Mouse (Mus musculus) adrenal gland, postnatal 14 days (tissue): ENCODE data around the gene Ifngr2. TPM values are rescaled to one million over a fixed set of nuclear protein-coding genes. Genes with fewer than 3 reads are reported as not detected.
"Not testable (repeated sequence)": the region's sequence is repeated elsewhere in the genome, so short reads cannot be mapped to it uniquely, and the experiment has no call there.

ENCODE experiments used
- DNase-seq: peaks from one replicate; pipeline ENCODE4 v3.0.0; 2021; ENCODE audit warnings: mixed read lengths
- long read RNA-seq, 2 experiments: library from polyadenylated mRNA; stranded (forward); transcript quantifications; one replicate each; pipeline ENCODE4 v2.0.0; 2021
- total RNA-seq: library from RNA; stranded (reverse); gene quantifications from 2 replicates; pipeline ENCODE4 v1.2.3, GENCODE M21; 2021

The Ifngr2 gene
- 27.7 and 30.8 TPM in 2 replicates for total RNA-seq
- long read RNA-seq, experiment 1, transcript Ifngr2-201 (7 exons, 3,708 nt), result major isoform, 91 of 101 reads
- long read RNA-seq, experiment 1, partial matches to known transcripts, result 5 of 101 reads
- long read RNA-seq, experiment 1, other reads (novel, unspliced or antisense), result 5 of 101 reads
- long read RNA-seq, experiment 2, transcript Ifngr2-201 (7 exons, 3,708 nt), result major isoform, 46 of 50 reads
- long read RNA-seq, experiment 2, partial matches to known transcripts, result 0 of 50 reads
- long read RNA-seq, experiment 2, other reads (novel, unspliced or antisense), result 4 of 50 reads

DNA sequence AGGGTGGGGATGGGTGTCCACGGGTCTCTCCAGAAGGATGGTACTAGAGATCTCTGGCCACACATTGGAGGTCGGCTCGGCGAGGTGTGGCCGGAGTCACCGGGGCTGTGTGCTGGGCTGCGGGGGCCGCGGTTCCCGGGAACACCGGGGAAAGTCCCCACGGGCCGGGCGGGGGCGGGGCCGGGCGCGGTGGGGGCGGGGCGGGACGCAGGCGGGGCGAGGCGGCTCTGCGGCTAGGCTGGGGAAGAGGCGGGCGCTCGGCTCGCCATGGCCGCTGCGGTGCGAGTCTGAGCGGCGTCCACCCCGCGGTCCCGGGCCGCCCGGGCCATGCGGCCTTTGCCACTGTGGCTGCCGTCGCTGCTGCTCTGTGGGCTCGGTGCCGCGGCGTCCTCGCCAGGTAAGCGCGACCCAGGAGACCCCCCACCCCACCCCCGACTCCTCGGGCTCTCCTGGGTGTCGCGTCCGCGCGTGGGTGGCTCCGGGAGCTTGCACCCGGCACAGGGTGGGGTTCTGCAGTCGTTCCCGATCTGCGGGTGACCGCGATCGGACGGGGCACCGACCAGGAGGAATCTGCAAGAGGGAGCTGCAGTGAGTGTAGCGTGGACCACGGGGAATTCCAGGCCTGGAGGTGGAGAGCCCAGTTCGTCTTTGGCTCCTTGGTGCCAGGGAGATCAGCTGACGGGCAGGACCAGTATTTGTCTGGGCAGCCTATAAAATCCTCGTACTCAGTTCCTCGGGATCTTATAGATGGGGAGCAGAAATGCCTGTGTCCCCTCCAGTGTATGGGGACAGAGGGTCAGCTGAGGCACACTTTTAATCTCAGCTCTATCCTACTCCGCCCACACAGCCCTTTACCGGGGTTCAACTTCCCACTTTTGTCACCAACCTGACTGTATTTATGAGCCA lies at the start of gene Ifngr2:
Ifngr2 (plus strand) TSS at position 237 of the 906 bp plus-strand sequence.
- DNase-seq, result peak; percentile 88

DNA sequence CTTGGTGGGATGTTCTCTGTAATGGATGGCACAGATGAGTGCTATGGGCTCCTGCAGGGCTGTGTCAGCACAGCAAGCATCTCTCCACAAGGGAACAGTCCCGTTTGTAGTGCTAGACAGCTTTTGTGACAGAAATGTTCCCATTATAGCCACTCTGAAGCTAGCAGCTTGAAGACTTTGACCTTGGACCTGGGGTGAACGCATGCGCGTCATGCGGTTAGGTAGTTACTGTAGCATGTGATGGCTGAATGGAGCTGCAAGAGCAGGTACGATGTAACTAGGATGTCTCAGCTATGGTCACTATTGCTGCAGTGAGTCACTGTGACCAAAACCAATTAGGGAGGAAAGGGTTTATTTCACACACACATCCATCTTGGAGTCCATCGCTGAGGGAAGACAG lies 48.8 kb upstream of the Ifngr2 start:
- no peak for DNase-seq

DNA sequence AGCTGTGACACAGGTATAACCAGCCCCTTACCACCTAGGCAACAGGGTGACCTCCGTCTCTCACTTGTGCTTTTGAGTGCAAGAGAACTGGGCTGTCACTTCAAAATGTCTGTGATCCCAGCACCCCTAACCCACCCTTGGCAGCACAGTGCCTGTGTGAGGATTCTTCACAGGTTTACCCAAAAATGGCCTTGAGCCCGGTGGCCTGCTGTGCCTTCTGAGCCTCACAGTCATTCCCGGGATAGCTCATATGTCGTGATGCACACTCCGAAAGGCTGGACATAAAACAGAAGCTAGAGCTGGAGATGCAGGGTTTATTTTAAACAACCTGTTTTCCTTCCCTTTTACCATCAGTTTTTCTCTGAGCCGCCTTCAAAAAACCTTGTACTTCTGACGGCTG lies 42.2 kb upstream of the Ifngr2 start:
- DNase-seq, result no peak

DNA sequence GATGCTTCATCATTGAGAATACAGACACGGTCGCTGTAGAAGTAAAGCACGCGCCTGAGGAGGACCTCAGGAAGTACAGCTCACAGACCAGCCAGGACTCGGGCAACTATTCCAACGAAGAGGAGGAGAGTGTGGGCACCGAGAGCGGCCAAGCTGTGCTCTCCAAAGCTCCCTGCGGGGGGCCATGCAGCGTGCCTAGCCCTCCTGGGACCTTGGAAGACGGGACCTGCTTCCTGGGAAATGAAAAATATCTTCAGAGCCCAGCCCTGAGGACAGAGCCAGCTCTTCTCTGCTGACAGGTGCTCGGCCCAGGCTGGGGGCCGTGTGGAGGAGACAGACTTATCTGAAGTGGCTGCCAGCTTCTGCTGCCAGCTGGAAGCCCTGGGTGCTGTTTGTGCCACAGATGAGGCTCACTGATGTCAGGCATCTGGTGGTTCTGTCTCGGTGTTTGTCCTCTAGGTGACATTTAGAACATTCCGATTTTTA lies 41.7 kb upstream of the Ifngr2 start:
- DNase-seq, result no peak

DNA sequence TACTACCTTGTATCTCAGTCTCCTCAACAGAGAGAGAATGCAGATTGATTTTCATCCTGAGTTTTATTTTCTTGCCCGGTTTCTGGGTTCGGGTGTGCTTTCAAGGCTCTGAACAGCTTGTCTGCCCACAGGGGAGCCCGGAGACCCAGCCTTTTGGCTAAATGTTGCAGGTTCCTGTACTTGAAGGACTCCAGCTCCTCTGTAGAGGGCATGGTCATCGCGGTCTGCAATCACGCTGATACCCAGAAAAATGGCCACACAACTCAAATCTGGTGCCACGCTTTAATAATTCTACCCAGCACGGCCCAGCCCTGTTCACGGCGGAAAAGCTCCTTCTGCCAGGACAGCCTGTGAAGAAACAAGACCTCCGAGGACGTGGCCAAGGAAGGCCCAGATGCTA lies 40.5 kb upstream of the Ifngr2 start:
- DNase-seq, result no peak

DNA sequence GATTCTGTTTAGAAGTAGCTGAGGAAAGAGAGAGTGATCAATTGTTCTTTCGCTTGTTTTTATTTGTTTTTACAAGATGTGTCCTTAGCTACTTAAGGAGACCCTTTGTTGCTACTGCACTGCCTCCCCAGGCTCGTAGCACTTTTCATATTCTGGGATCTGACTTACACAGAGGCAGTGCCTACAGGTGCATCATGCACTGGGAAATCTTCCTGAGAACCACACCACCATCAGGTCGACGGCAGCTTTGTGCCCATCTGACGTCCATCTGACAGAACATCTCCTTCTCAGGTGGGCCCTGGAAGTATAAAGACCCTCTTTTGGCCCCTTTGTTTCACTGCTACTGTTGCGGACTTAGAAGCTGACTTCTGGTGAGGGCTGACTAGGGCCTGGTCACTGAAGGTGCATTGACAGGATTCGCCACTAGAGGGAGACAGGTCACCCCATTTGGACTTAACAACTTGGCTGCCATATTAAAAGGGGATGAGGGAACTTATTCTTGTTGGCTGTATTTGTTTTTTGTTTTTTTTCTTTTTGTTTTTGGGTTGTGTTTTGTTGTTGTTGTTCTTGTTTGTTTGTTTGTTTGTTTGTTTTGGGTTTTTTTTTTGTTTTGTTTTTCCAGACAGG lies 34.6 kb upstream of the Ifngr2 start:
- peak; percentile 89 for DNase-seq

DNA sequence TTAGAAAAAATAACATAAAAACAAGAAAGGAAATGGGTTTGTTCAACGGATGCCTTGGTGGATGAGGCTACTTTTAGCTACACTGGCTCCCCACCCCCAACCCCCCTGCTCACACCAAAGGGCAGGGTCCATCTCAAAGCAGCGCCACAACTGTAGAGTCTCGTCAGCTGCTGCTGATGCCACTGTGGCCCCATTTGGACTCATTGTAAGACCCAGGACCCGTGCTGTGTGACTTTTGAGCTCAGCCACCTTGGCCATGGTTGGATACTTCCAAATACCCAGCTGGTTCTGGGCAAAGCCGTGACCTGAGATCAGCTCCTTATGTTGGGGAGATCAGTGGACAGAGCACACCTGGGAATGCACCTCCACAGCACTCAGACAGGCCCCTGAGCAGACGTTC lies 33.8 kb upstream of the Ifngr2 start:
- no peak for DNase-seq

DNA sequence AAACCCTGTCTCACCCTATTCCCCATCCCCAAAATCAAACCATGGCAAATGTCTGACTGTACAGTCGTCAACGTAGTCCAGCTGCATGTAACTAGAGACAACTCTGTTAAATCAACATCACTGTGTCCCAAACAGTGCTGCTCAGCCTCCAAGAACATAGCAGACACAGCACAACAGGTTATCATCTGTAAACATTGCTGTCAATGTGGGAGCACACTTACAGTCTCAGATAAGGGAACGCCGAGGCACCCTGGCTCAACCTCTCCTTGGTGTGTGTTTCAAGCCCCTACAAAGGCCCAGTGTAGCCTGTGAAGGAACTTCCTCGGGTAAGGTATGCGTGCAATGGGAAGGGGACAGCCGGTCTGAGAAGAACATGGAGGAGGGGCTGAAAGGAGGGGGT lies 29.9 kb upstream of the Ifngr2 start:
- no peak for DNase-seq

DNA sequence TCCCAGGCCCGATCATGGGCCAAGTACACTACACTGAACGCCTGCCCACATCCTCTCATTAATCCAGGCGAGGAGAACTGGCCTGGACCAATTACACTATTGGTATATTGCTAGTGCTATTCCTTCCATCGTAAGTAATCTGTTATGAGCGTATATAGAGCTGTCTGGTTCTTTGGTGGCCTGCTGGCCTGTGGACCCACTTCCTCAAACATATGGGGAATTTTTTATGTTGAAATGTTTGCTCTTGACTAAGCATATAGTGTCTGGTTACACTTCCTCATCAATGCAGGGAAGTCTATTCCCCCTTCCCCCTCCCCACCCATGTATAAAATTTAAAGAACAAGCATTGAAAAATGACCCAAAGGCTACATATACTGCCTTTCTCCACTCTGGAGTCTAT lies 24.8 kb upstream of the Ifngr2 start:
- DNase-seq, result no peak

DNA sequence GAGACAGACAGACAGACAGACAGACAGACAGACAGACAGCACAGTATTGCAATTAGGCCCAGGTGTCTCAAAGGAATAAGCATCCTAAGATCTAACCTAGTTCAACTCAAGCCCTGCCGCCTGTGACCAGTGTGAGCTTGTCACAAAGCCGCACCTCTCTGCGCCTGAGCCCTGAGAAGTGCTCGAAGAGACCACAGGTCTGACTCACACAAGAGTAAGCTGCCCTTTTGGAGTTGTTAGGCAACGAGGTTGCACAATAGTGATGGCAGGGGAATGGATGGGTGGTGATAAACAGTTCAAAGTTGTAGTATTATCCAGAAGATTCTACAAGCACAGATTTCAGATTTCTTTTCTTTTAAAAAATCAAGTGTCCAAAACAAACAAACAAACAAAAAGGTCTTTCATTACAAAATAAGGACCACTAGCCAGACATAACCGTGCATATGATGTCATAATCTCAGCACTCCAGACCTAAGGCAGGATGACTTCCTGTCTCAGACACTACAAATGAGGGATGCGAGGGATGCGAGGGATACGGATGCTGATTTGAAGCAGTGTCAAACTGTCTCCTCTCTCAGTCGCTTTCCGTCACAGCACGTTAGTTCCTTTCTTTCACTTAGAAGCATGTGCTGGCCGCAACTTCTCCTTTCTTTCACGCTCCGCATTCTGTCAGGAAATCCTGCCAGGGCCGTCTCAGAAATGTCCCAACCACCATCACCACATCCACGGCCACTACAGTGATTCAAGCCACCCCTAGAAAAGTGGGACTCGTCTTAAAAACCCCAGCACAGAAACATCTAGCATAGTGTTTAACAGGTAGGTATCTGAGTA lies 24.2 kb upstream of the Ifngr2 start:
- DNase-seq, result peak; percentile 87

DNA sequence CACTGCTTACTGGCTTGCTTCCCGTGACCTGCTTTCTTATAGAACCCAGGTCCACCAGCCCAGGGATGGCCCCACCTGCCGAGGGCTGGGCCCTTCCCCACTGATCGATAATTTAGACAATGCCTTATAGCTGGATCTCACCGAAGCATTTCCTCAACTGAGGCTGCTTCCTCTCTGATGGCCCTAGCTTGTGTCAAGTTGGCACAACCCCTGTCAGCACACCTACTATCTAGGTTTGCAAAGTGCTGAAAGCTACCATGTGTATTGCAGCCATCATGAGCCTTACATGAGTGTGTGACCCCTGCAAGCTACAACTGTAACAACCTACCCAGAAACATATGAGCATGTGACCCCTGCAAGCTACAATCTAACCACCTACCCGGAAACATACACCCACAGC lies 22.7 kb upstream of the Ifngr2 start:
- DNase-seq, result no peak

DNA sequence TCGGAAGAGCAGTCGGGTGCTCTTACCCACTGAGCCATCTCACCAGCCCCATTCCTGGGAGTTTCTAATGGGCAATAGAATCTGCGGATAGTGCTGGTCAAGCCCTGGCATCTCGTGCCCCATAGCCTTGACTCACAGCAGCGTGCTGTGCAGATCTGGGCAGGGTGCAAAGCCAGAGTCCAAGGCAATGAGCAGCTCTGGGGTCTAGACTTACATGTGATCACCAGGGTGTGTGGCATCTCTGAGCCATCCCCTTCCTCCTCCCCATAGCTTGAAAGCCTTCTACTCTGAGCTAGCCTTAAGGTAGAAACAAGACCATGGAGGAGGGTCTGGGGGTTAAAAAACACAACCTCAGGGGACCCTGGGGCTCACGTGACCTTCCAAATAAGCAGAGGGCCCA lies 20.6 kb upstream of the Ifngr2 start:
- DNase-seq, result no peak

DNA sequence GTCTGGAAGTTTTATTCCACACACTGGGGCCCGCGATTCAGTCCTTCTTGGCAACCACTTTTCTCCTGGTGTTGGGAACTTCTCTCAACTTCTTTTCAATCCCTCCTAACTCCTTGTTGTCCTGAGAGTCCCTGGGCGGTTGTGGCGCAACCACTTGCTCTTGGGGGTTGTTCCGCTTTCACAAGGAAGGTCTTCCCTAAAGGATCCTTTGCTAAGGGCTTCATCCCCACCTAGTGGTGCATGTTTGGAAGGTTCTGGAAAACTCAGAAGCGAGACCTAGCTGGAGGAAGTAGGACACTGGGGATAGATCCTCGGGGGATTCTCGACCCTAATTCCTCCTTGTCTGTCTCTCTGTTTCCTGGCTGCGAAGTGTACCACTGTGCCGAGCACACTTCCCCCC lies 19.8 kb upstream of the Ifngr2 start:
- DNase-seq, result peak; percentile 65

DNA sequence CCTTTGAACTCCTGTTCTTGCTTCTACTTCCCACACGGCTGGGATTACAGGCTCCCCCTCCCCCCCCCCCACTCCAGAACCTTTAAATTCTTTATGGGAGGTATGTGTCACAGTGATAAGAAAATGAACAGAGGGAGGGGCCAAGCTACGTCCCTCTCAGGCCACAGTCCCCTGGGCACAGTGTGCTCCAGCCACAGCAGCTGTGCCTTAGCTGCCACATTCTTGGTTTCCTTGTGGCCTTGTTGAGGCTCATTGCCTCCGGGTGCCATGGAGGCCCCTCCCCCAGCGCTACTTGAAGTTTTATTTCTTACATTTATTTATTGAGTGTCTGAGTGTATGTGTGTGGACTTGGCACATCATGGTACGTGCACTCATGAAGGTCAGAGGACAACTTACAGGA lies 19.4 kb upstream of the Ifngr2 start:
- DNase-seq, result peak; percentile 32

DNA sequence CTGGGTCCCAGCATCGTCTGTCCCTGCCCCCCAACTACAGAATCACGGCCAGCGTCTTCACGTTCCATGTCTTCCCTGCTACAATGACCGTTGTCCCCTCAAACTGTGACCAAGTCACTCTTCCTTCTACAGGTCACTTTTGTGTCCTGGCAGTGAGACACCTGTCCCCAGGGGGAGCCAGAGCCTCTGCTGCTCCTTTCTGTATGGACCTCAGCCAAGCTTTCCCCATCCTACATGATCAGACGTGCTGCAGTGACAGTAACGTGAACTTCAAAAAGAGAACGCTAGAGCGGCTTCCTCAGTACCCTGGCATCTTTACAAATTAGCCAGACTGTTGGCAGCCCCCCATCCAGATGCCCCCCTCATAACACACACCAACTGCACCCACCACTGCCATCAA lies 18.3 kb upstream of the Ifngr2 start:
- DNase-seq, result no peak

DNA sequence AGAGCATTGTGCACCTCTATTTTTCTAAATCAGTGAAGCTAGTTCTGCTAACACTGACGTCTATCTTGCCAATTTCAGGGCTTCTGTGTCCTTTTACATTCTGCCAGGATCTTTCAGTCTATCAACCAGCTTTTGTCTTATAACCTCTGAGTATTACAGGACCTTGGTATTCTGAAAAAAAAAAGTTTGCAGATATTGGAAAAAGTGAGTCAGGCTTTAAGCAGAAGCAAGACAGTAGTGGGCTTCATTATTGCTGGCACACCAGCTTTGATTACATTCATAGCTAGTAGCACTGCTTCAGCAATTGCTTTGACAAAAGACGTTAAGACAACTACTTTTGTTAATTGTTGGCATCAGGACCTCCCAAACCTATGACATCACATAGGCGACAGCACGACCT lies 16.0 kb upstream of the Ifngr2 start:
- not testable (repeated sequence) for DNase-seq

DNA sequence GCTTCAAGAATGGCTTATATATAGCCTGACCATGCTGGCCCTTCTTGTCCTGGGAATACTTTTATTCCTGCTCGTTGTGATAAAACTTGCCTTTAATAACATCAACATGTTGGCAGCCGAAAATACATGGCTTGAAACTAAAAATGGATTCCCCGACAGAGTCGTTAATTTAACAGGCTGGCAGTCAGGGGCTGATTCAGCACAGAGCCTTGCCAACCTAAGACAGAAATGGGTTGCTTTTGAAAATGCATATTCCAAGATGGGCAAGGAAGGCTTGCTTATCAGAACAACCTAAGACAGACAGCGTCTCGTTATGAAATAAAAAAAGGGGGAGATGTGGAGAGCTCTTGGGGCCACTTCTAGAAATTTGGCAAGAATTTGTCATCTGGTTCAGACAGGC lies 15.0 kb upstream of the Ifngr2 start:
- DNase-seq, result no peak

DNA sequence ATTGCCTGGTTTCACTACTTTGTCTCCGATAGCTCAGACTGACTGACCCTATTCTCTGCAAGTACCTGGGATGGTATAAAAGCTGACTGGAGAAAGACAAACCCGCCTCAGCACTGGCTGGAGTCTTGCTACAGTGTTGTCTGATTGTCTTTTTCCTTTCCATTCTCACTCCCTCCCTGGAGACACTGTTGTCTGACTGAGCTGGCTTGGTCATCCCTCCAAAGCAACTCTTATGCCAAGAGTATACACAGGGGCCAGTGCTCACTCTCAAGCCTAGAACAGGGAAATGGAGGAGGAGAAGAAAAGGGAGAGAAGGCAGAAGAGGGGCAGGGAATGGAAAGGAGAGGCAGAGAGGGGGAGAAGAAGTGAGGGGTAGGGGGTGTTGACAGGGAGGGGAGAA lies 14.4 kb upstream of the Ifngr2 start:
- no peak for DNase-seq

DNA sequence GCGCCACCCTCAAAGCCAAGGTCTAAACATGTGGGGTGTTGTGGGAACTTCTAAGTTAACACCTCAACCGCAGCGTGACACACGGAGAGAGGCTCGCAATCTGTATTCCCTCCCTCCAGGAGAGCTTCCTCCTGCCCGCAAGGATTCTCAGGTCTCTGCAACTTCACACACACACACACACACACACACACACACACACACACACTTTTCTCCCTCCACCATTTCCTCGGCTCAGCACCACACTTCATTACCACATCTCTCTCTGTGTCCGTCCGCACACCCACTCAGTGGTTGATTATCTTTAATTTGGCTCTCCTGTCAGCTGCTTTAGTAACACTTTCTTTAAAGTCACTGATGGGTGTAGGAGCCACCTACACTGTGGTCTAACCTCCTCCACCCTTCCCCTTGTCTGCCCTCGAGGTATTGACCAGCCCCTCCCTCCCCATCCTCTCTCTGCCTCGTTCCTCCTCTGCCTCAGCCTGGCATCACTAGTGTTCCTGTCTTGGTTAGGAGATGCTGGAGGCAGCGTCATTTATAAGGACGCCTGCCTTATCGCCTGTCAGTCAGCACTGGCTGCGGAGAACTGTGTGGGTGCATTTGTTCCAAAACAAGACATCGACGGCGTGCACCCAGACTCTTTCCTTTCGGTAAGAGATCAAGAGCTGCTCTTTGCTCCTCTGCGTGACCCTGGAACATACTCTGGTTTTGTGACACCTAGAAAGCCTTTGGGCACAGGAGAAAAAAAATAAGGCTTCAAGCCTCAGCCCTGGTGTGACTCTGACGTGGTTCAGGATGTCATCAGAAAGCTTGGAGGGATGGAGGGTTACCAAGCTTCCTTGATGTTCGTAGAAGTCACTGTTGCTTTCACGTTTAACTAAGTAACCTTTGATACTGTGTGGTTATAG lies 13.5 kb upstream of the Ifngr2 start:
- no peak for DNase-seq

DNA sequence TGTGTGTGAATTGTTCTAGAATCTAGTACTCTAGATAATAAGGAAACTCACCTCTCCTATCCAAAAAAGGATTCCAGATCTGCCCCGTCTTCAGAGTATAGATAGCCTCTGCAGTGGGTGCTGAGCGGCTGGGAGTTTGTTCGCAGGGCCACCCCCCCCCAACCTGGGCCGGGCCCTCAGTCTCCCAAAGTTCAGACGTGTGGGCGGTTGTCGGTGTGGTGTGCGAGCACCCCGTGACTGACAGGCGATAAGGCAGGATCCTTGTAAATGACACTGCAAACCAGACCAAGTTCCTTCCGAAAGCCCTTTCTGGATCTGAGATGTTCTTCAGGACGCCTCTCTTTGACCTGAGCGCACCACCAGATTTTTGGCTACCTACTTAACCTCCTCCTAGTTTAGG lies 12.4 kb upstream of the Ifngr2 start:
- peak; percentile 44 for DNase-seq

DNA sequence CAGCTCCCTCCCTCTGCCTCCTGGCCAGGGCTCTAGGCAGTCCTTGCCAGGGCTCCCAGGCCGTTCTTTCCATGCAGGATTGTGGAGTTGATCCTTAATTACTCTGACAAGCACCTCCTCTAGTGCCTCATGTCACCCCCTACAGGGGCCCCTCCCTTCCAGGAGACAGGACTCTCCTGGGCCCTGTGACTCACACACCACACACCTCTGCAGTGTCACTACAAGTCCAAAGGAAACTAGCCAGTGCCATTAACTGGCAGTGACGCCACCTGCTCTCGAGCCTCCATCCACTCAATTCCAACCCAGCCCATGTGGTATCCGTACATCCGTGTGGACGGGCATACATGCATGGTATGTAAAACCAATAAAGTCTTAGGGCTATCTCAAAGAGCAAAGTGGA lies 12.0 kb upstream of the Ifngr2 start:
- no peak for DNase-seq
